10 mouse cellular contexts compared by ENCODE assay signal in genomic region chr2:33018026-33018425, GRCm38 (mm10). TPM values are rescaled to one million over a fixed set of nuclear protein-coding genes. Genes with fewer than 3 reads are reported as not detected.
DNase-seq lines count a peak whose midpoint lies in the region; ATAC-seq lines count a peak whose summit lies in the region.
"Had no signal": no experiment of that assay in that cellular context is flagged by ENCODE, and none has a peak within 500 bp of the region (broad histone marks: within the 10 kb centered on the region; RNA-seq: fewer than 3 reads in every experiment).

No protein-coding gene starts in this region.

- H3K4me3 ChIP-seq in kidney, embryonic 14.5 days (ENCODE audit: low read length) = no peak overlapping the region
- H3K4me3 ChIP-seq in embryonic facial prominence, embryonic 14.5 days (ENCODE audit: low read depth, low read length) = no peak overlapping the region
- no peak overlapping the region for H3K4me3 ChIP-seq in liver, embryonic 13.5 days (replicated peaks)
- H3K4me3 ChIP-seq: liver, embryonic 15.5 days; stomach, embryonic 15.5 days had no signal

- H3K4me1 ChIP-seq in kidney, embryonic 14.5 days (ENCODE audit: control insufficient read depth, insufficient read depth, low read length) = no peaks in the 10 kb centered on the region
- H3K4me1 ChIP-seq in embryonic facial prominence, embryonic 14.5 days (ENCODE audit: control insufficient read depth, insufficient read depth, low read length) = no peaks in the 10 kb centered on the region
- no peaks in the 10 kb centered on the region for H3K4me1 ChIP-seq in liver, embryonic 13.5 days (replicated peaks)
- H3K4me1 ChIP-seq: liver, embryonic 15.5 days; stomach, embryonic 15.5 days had no signal

- H3K36me3 ChIP-seq in kidney, embryonic 14.5 days (ENCODE audit: control insufficient read depth, insufficient read depth, low read length) = no peaks in the 10 kb centered on the region
- H3K36me3 ChIP-seq in embryonic facial prominence, embryonic 14.5 days (ENCODE audit: control insufficient read depth, insufficient read depth, low read length) = no peaks in the 10 kb centered on the region
- H3K36me3 ChIP-seq in liver, embryonic 13.5 days = no peaks in the 10 kb centered on the region
- H3K36me3 ChIP-seq: liver, embryonic 15.5 days; stomach, embryonic 15.5 days had no signal

- H3K27ac ChIP-seq in kidney, embryonic 14.5 days (ENCODE audit: low read depth, low read length) = no peak overlapping the region
- H3K27ac ChIP-seq in embryonic facial prominence, embryonic 14.5 days (replicated peaks; ENCODE audit: low read depth, low read length) = no peak overlapping the region
- no peak overlapping the region for H3K27ac ChIP-seq in liver, embryonic 13.5 days
- H3K27ac ChIP-seq: liver, embryonic 15.5 days; stomach, embryonic 15.5 days had no signal

- H3K9me3 ChIP-seq in kidney, embryonic 14.5 days (ENCODE audit: control insufficient read depth, low read length) = no peaks in the 10 kb centered on the region
- H3K9me3 ChIP-seq in embryonic facial prominence, embryonic 14.5 days (ENCODE audit: control insufficient read depth, low read length) = no peaks in the 10 kb centered on the region
- no peaks in the 10 kb centered on the region for H3K9me3 ChIP-seq in liver, embryonic 13.5 days (replicated peaks)
- H3K9me3 ChIP-seq: liver, embryonic 15.5 days; stomach, embryonic 15.5 days had no signal

- H3K27me3 ChIP-seq in kidney, embryonic 14.5 days (ENCODE audit: control insufficient read depth, insufficient read depth, low read length) = no peaks in the 10 kb centered on the region
- no peaks in the 10 kb centered on the region for H3K27me3 ChIP-seq in embryonic facial prominence, embryonic 14.5 days (replicated peaks; ENCODE audit: control insufficient read depth, insufficient read depth, low read length)
- no peaks in the 10 kb centered on the region for H3K27me3 ChIP-seq in liver, embryonic 13.5 days
- H3K27me3 ChIP-seq: liver, embryonic 15.5 days; stomach, embryonic 15.5 days had no signal

- 8% methylated on average over 6 of the region's 6 CpGs for WGBS in kidney, embryonic 14.5 days
- WGBS in embryonic facial prominence, embryonic 14.5 days = 9% methylated on average over 6 of the region's 6 CpGs
- 4% methylated on average over 6 of the region's 6 CpGs for WGBS in liver, embryonic 13.5 days (ENCODE audit: insufficient replicate concordance)

- peak; percentile 63 for DNase-seq in kidney, adult 18-20 months
- peak; percentile 33 for DNase-seq in Muller cell, postnatal 12 days (ENCODE audit: inconsistent ontology term)
- DNase-seq in embryonic facial prominence, embryonic 14.5 days (ENCODE audit: low spot score) = peak; percentile 34
- DNase-seq in liver, embryonic 13.5 days = peak; percentile 23
- peak; percentile 62 for DNase-seq in urinary bladder, postnatal 25 days (ENCODE audit: low spot score)
- DNase-seq in left cerebral cortex, postnatal 36 days (ENCODE audit: low spot score in 2 of 2) = no peak
- no peak for DNase-seq in left cerebral cortex, adult 11 months (ENCODE audit: low spot score)

- intact Hi-C loops in left cerebral cortex, postnatal 36 days (cut with DNase I) = no loop called here

- ATAC-seq in kidney, embryonic 14.5 days (ENCODE audit: low FRiP score, low TSS enrichment) = no peak
- no peak for ATAC-seq in embryonic facial prominence, embryonic 14.5 days (ENCODE audit: low read depth)
- ATAC-seq in liver, embryonic 13.5 days (ENCODE audit: low read depth) = no peak

- H3K9ac ChIP-seq in kidney, embryonic 14.5 days (ENCODE audit: low read depth, low read length) = no peak overlapping the region
- no peak overlapping the region for H3K9ac ChIP-seq in embryonic facial prominence, embryonic 14.5 days (ENCODE audit: low read depth, low read length)
- H3K9ac ChIP-seq in liver, embryonic 13.5 days = no peak overlapping the region
- H3K9ac ChIP-seq: liver, embryonic 15.5 days; stomach, embryonic 15.5 days had no signal

- H3K4me2 ChIP-seq in kidney, embryonic 14.5 days (replicated peaks; ENCODE audit: low read depth, low read length) = no peak overlapping the region
- no peak overlapping the region for H3K4me2 ChIP-seq in embryonic facial prominence, embryonic 14.5 days (ENCODE audit: low read depth, low read length)
- H3K4me2 ChIP-seq in liver, embryonic 13.5 days = no peak overlapping the region
- H3K4me2 ChIP-seq: liver, embryonic 15.5 days; stomach, embryonic 15.5 days had no signal

RNA-seq across cellular contexts. Expression of gene Slc2a8, which starts 36.1 kb away (rescaled TPM):
- 19.0 and 21.1 TPM in 2 replicates for polyA plus RNA-seq in kidney, embryonic 14.5 days (2014; fragmentation: Nextera tagmentation; extraction: Ambion mirVana)
- 12.2 and 15.7 TPM in 2 replicates for polyA plus RNA-seq in embryonic facial prominence, embryonic 14.5 days (2014; fragmentation: Nextera tagmentation; extraction: Ambion mirVana)
- polyA plus RNA-seq in liver, embryonic 13.5 days (2015; fragmentation: Nextera tagmentation; extraction: Ambion mirVana) = 9.0 and 9.9 TPM in 2 replicates
- total RNA-seq in left cerebral cortex, postnatal 36 days (2021) = 10 to 100 TPM; 26.9 to 27.1 TPM

RNA-seq across cellular contexts. Expression of gene Lrsam1, which starts 56.6 kb away (rescaled TPM):
- 5.8 and 8.8 TPM in 2 replicates for polyA plus RNA-seq in kidney, embryonic 14.5 days (2014; fragmentation: Nextera tagmentation; extraction: Ambion mirVana)
- 9.2 and 10.9 TPM in 2 replicates for polyA plus RNA-seq in embryonic facial prominence, embryonic 14.5 days (2014; fragmentation: Nextera tagmentation; extraction: Ambion mirVana)
- 2.0 and 3.0 TPM in 2 replicates for polyA plus RNA-seq in liver, embryonic 13.5 days (2015; fragmentation: Nextera tagmentation; extraction: Ambion mirVana)
- 10 to 100 TPM; 34.7 to 36.2 TPM for total RNA-seq in left cerebral cortex, postnatal 36 days (2021)

RNA-seq across cellular contexts. Expression of gene Rpl12, which starts 56.7 kb away (rescaled TPM):
- polyA plus RNA-seq in kidney, embryonic 14.5 days (2014; fragmentation: Nextera tagmentation; extraction: Ambion mirVana) = 249 and 308 TPM in 2 replicates
- 224 and 237 TPM in 2 replicates for polyA plus RNA-seq in embryonic facial prominence, embryonic 14.5 days (2014; fragmentation: Nextera tagmentation; extraction: Ambion mirVana)
- 141 and 148 TPM in 2 replicates for polyA plus RNA-seq in liver, embryonic 13.5 days (2015; fragmentation: Nextera tagmentation; extraction: Ambion mirVana)
- 100 to 1,000 TPM; 107 to 115 TPM for total RNA-seq in left cerebral cortex, postnatal 36 days (2021)

Comparison
In these comparisons a context has a peak if more than half of its experiments do, and no peak if none do; other contexts are left out.
1. DNase-seq: peak in kidney, adult 18-20 months (single experiment), Muller cell, postnatal 12 days (single experiment), embryonic facial prominence, embryonic 14.5 days (single experiment), liver, embryonic 13.5 days (single experiment) and urinary bladder, postnatal 25 days (single experiment); none in left cerebral cortex, postnatal 36 days (0 of 2) and left cerebral cortex, adult 11 months (single experiment).